Mouse (Mus musculus) thymus, postnatal 4 days (tissue): Measurements from ENCODE around the gene Barx1.
A peak's percentile ranks its signal among the peaks of the same experiment; 100 is the strongest.

Experiments
- DNase-seq: peaks from one replicate; pipeline ENCODE4 v3.0.0; 2021

Barx1 gene

GRCm38 (mm10) chr13:48662431-48663143 lies at the start of gene Barx1:
Gene Barx1 (plus strand): TSS chr13:48662998.
- no peak for DNase-seq

GRCm38 (mm10) chr13:48614525-48614924 lies 48.3 kb upstream of the Barx1 start:
- DNase-seq, result no peak

DNA sequence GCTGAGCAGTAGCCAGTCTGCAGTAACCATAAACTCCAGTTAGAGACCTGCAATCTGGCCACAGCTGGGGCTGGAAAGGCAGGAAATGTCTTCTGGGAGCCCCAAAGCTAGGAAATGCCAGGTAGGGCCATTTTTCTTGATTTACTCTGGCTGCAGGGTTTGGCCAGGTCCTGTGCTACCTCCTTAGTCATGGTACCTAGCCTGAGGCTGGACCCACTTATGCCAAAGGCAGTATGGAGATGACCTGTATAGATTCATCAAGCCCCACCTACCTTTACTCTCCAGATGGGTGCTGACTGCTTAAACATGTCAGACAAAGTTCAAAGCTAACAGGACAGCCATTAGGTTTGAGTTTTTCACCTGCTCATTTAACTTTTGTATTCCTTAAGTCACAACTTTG lies 45.0 kb upstream of the Barx1 start:
- DNase-seq, result no peak

- no peak for DNase-seq
Measured at GRCm38 (mm10) chr13:48618890-48619289, 43.9 kb upstream of the Barx1 start.

DNA sequence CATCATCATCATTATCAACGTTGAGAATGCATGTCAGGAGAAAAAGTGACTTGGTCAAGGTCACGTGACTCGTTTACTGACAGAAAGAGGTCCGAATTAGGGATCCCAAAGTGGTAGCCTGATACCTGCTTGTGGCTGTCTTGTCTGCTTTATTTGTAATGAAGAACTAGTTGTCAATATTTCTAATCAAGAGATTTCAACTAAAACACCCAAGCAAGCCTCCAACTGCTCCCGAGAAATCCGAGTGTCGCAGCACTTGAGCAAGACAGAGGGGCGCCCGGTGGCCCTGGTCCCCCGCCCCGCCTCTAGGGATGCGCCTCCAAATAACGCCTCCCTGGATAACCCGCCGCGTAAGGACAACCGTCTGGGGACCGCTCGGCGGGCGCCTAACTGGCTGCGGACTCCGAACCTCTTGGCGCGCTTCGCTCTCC lies 37.8 kb upstream of the Barx1 start:
- no peak for DNase-seq

- DNase-seq, result peak; percentile 96
Measured at GRCm38 (mm10) chr13:48625433-48626184, 37.2 kb upstream of the Barx1 start, which contains the start of gene Ptpdc1. Gene Ptpdc1 (minus strand): TSS chr13:48625664.

GRCm38 (mm10) chr13:48631691-48632090 lies 31.1 kb upstream of the Barx1 start:
- DNase-seq, result no peak

DNA sequence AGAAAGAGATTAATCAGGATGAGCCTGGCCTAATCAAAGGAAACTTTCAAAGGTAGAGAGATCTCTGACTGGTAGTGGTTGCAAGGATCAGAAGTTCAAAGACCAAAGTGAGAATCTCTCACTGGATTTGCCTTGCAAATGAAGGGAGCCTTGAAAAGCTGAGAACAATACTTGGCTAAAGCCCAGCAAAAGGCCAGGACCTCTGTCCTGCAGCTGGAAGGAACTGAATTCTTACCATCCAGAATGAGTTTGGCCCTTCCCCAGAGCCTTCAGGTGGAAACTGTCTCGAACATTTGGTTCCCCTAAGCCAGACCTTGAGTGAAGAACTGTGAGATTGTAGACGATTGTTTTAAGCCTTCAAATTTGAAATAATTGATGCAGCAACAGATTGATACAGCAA lies 25.1 kb upstream of the Barx1 start:
- DNase-seq, result no peak

DNA sequence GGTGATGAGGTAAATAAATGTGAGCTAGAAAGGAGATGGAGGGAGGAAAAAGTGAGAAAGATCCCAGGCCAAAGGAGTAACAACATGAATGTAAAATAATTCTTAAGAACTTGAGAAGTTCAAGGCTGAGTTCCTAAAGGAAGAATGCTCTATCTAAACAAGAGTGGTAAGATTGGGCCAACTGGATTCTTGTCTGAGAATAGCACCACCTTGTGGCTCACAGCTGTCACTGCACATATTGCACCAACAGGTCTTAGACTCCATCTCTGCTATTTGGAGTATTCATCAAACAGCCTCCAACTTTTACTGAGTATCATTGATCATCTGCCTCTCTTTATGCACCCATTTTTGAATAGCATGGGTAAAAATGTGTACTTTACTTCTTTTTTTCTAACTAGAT lies 23.2 kb upstream of the Barx1 start:
- peak; percentile 54 for DNase-seq

- no peak for DNase-seq
Measured at GRCm38 (mm10) chr13:48643072-48643471, 19.7 kb upstream of the Barx1 start.

GRCm38 (mm10) chr13:48643991-48644390 lies 18.8 kb upstream of the Barx1 start:
- no peak for DNase-seq

GRCm38 (mm10) chr13:48646696-48647095 lies 16.1 kb upstream of the Barx1 start:
- no peak for DNase-seq

DNA sequence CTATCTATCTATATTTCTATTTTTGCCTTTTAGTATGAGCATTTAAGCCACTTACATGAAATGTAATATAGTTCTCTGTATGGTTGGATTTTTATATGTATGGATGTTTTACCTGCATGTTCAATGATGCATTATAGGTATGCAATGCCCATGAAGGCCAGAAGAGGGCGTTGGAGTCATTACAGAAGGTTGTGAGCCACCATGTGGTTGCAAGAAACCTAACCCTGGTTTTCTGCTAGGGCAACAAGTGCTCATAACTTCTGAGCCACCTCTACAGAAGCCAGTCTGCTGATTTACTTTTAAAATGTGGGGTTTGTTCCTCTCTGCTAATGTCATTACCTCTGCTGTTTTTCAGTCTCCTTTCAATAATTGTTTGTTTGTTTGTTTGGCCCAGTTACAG lies 12.2 kb upstream of the Barx1 start:
- DNase-seq, result peak; percentile 59

GRCm38 (mm10) chr13:48651132-48652065 lies 11.4 kb upstream of the Barx1 start:
- DNase-seq, result no peak

GRCm38 (mm10) chr13:48653788-48654770 lies 8.7 kb upstream of the Barx1 start:
- DNase-seq, result peak; percentile 84

- DNase-seq, result peak; percentile 47
Measured at GRCm38 (mm10) chr13:48655637-48656036, 7.2 kb upstream of the Barx1 start.

GRCm38 (mm10) chr13:48657791-48658190 lies 5.0 kb upstream of the Barx1 start:
- no peak for DNase-seq

DNA sequence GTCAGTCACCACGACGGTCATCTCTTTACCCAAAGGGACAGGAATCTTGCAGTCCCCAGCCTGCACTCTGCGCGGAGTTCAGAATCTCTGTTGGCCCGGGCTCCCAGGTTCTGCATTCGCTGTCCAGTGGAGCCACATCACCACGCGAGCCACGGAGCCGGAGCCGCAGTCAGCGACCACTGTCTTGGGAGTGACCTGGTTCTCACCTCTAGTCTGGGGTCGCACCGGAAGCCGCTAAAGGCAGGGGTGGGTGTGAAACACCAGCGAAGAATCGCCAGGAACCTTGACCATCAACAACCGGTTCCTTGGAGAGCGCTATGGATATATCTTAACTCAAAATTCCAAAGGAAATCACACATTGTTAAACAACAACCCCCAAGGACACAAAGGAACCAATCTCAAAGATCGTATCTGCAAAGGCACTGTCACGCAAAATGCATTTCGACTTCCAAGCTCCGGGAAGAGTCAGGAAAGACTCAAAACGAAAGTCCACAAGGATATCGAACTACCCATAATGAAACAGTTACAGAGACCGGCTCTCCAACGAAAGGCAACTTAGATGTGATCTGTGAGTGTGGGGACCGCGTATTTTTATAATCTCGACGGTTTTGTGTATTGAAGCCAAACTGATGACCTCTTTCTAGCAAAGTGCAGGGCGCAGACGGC lies 4.1 kb upstream of the Barx1 start:
- no peak for DNase-seq

DNA sequence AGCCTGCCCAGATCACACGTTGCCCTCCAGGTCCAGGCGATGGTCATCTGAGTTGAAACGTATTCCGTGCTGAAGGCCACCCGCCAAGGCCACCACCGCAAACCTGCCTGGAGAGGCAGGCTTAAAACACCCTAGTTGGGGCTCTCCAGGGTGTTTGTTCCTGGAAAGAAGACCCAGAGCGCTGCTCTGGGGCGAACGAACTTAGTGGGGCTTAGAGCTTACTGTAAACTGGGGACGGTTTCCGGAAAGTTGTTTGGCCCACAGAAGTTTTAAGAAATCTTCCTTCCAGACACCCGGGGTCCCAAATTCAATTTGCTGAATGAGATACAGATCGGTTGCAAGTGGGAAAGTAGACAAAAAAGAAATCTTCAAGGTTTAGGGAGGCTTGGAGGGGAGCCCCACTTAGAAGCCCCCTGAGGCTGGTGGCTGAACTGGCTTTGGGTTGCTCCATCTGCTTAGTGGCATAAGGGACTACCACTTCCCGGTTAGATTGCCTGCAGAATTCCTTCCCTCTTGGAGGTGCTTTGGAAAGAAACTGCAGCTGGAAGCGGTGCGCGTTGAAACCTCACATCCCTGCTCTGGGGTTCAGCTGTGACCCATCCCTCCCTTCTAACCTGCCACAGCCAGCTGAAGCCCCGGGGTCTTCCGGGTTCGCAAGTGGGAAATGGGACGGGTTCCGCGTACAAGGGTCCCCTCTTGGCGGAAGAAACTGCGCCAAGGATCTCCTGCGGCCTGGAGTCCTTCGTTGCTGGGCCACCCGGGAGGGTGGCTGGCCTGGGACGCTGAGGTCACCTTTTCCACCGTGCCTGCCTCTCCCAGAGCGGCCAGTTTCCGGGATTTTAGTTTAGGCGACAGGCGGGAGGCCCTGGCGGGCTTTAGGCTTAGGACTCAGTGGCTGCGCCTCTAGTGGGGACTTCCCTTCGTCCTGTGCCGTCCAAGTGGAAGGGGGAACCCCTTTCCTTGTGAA lies 3.3 kb upstream of the Barx1 start:
- DNase-seq, result no peak

- DNase-seq, result no peak
Measured at GRCm38 (mm10) chr13:48660221-48660734, 2.5 kb upstream of the Barx1 start.
